Mouse (Mus musculus) small intestine, adult 2 months (tissue): ENCODE measurements around the gene Bst2.

Experiments used
- CTCF ChIP-seq: fragments of 200-500 bp; IDR thresholded peaks from 2 replicates; pipeline ENCODE4 v1.5.1; 2012; ENCODE audit warnings: low read depth, mild to moderate bottlenecking, control low read depth, inconsistent platforms, low read length, moderate library complexity, mixed read lengths; ENCODE audit not compliant: insufficient replicate concordance, insufficient read length; ENCODE audit errors: extremely low read depth
- POLR2A ChIP-seq: fragments of 200-500 bp; IDR thresholded peaks from 2 replicates; pipeline ENCODE4 v1.6.1; 2012; ENCODE audit warnings: low read depth, mild to moderate bottlenecking, control low read depth, inconsistent platforms, low read length, moderate library complexity

GRCm38 (mm10) chr8:71534263-71534810 lies 2.9 kb downstream of the Bst2 start:
- TF ChIP-seq POLR2A: no peak
- no peak for TF ChIP-seq CTCF
